Mouse (Mus musculus): ENCODE measurements at regions not wholly inside any gene's neighbourhood (a gene's known extent, or its start where the extent isn't known, plus 50 kb on each side); places are given as distances from the start of the nearest gene placed in this dataset.

- no peaks in the 10 kb centered on the region for H3K9me3 ChIP-seq (replicated peaks; ENCODE audit: control insufficient read depth, insufficient read depth, low read length, poor library complexity, severe bottlenecking)
- H3K4me1 ChIP-seq (ENCODE audit: control insufficient read depth, insufficient read depth, low read length): no peaks in the 10 kb centered on the region
- no peak overlapping the region for H3K4me3 ChIP-seq (ENCODE audit: low read depth, low read length)
- no peak overlapping the region for H3K27ac ChIP-seq (ENCODE audit: insufficient read depth, low read length)
- TF ChIP-seq CTCF (IDR thresholded peaks at IDR 0.05; ENCODE audit: low read depth, low read length) (no peak), EP300 (IDR thresholded peaks at IDR 0.05; ENCODE audit: insufficient read depth, low read depth, low read length) (no peak), POLR2A (IDR thresholded peaks at IDR 0.05; ENCODE audit: insufficient read depth, low read length) (no peak)
- no peaks in the 10 kb centered on the region for H3K36me3 ChIP-seq (ENCODE audit: control insufficient read depth, insufficient read depth, low read length, poor library complexity, severe bottlenecking)
- no peaks in the 10 kb centered on the region; the same call in 1 of the 2 replicates for H3K27me3 ChIP-seq (ENCODE audit: control insufficient read depth, insufficient read depth, low read length, poor library complexity, severe bottlenecking)
- H3K9ac ChIP-seq (ENCODE audit: low read depth, poor library complexity, severe bottlenecking): no peak overlapping the region
These were observed 303.3 kb upstream of the Gm12728 start for GRCm38 (mm10) chr4:105486376-105486775.

GRCm38 (mm10) chr4:105496176-105496575, 293.5 kb upstream of the Gm12728 start:
- TF ChIP-seq POLR2A (IDR thresholded peaks at IDR 0.05; ENCODE audit: insufficient read depth, low read length): no peak
- TF ChIP-seq CTCF (IDR thresholded peaks at IDR 0.05; ENCODE audit: low read depth, low read length): no peak
- no peak for TF ChIP-seq EP300 (IDR thresholded peaks at IDR 0.05; ENCODE audit: insufficient read depth, low read depth, low read length)
- H3K27ac ChIP-seq (ENCODE audit: insufficient read depth, low read length): no peak overlapping the region
- no peaks in the 10 kb centered on the region for H3K27me3 ChIP-seq (ENCODE audit: control insufficient read depth, insufficient read depth, low read length, poor library complexity, severe bottlenecking)
- no peaks in the 10 kb centered on the region for H3K4me1 ChIP-seq (ENCODE audit: control insufficient read depth, insufficient read depth, low read length)
- H3K4me3 ChIP-seq (ENCODE audit: low read depth, low read length): no peak overlapping the region
- H3K9ac ChIP-seq (ENCODE audit: low read depth, poor library complexity, severe bottlenecking): no peak overlapping the region
- no peaks in the 10 kb centered on the region for H3K9me3 ChIP-seq (replicated peaks; ENCODE audit: control insufficient read depth, insufficient read depth, low read length, poor library complexity, severe bottlenecking)
- H3K36me3 ChIP-seq (ENCODE audit: control insufficient read depth, insufficient read depth, low read length, poor library complexity, severe bottlenecking): no peaks in the 10 kb centered on the region

- Histone ChIP-seq H3K4me1 (ENCODE audit: control insufficient read depth, insufficient read depth, low read length) (no peaks in the 10 kb centered on the region), H3K4me3 (ENCODE audit: low read depth, low read length) (no peak overlapping the region), H3K36me3 (ENCODE audit: control insufficient read depth, insufficient read depth, low read length, poor library complexity, severe bottlenecking) (no peaks in the 10 kb centered on the region), H3K27ac (ENCODE audit: insufficient read depth, low read length) (no peak overlapping the region), H3K9me3 (replicated peaks; ENCODE audit: control insufficient read depth, insufficient read depth, low read length, poor library complexity, severe bottlenecking) (no peaks in the 10 kb centered on the region), H3K27me3 (ENCODE audit: control insufficient read depth, insufficient read depth, low read length, poor library complexity, severe bottlenecking) (no peaks in the 10 kb centered on the region), H3K9ac (ENCODE audit: low read depth, poor library complexity, severe bottlenecking) (no peak overlapping the region)
- TF ChIP-seq POLR2A (IDR thresholded peaks at IDR 0.05; ENCODE audit: insufficient read depth, low read length) (no peak), EP300 (IDR thresholded peaks at IDR 0.05; ENCODE audit: insufficient read depth, low read depth, low read length) (no peak), CTCF (IDR thresholded peaks at IDR 0.05; ENCODE audit: low read depth, low read length) (no peak)
These were observed 283.5 kb upstream of the Gm12728 start for GRCm38 (mm10) chr4:105506190-105506589.

GRCm38 (mm10) chr4:105507221-105507620, 282.4 kb upstream of the Gm12728 start:
- Histone ChIP-seq H3K9ac (ENCODE audit: low read depth, poor library complexity, severe bottlenecking) (no peak overlapping the region), H3K27ac (ENCODE audit: insufficient read depth, low read length) (no peak overlapping the region), H3K36me3 (ENCODE audit: control insufficient read depth, insufficient read depth, low read length, poor library complexity, severe bottlenecking) (no peaks in the 10 kb centered on the region), H3K4me3 (ENCODE audit: low read depth, low read length) (no peak overlapping the region), H3K4me1 (ENCODE audit: control insufficient read depth, insufficient read depth, low read length) (no peaks in the 10 kb centered on the region), H3K27me3 (ENCODE audit: control insufficient read depth, insufficient read depth, low read length, poor library complexity, severe bottlenecking) (no peaks in the 10 kb centered on the region), H3K9me3 (replicated peaks; ENCODE audit: control insufficient read depth, insufficient read depth, low read length, poor library complexity, severe bottlenecking) (no peaks in the 10 kb centered on the region)
- TF ChIP-seq EP300 (IDR thresholded peaks at IDR 0.05; ENCODE audit: insufficient read depth, low read depth, low read length) (no peak), POLR2A (IDR thresholded peaks at IDR 0.05; ENCODE audit: insufficient read depth, low read length) (no peak), CTCF (IDR thresholded peaks at IDR 0.05; ENCODE audit: low read depth, low read length) (no peak)

- no peaks in the 10 kb centered on the region for H3K36me3 ChIP-seq (ENCODE audit: control insufficient read depth, insufficient read depth, low read length, poor library complexity, severe bottlenecking)
- H3K27ac ChIP-seq (ENCODE audit: insufficient read depth, low read length): no peak overlapping the region
- H3K4me3 ChIP-seq (ENCODE audit: low read depth, low read length): no peak overlapping the region
- H3K4me1 ChIP-seq (ENCODE audit: control insufficient read depth, insufficient read depth, low read length): no peaks in the 10 kb centered on the region
- H3K9me3 ChIP-seq (replicated peaks; ENCODE audit: control insufficient read depth, insufficient read depth, low read length, poor library complexity, severe bottlenecking): no peaks in the 10 kb centered on the region
- TF ChIP-seq CTCF (IDR thresholded peaks at IDR 0.05; ENCODE audit: low read depth, low read length): no peak
- TF ChIP-seq EP300 (IDR thresholded peaks at IDR 0.05; ENCODE audit: insufficient read depth, low read depth, low read length): no peak
- TF ChIP-seq POLR2A (IDR thresholded peaks at IDR 0.05; ENCODE audit: insufficient read depth, low read length): no peak
- H3K9ac ChIP-seq (ENCODE audit: low read depth, poor library complexity, severe bottlenecking): no peak overlapping the region
- no peaks in the 10 kb centered on the region for H3K27me3 ChIP-seq (ENCODE audit: control insufficient read depth, insufficient read depth, low read length, poor library complexity, severe bottlenecking)
These were observed 280.6 kb upstream of the Gm12728 start for GRCm38 (mm10) chr4:105509091-105509490.

GRCm38 (mm10) chr4:105510406-105510805, 279.3 kb upstream of the Gm12728 start:
- Histone ChIP-seq H3K4me1 (ENCODE audit: control insufficient read depth, insufficient read depth, low read length) (no peaks in the 10 kb centered on the region), H3K9ac (ENCODE audit: low read depth, poor library complexity, severe bottlenecking) (no peak overlapping the region), H3K4me3 (ENCODE audit: low read depth, low read length) (no peak overlapping the region), H3K27me3 (ENCODE audit: control insufficient read depth, insufficient read depth, low read length, poor library complexity, severe bottlenecking) (no peaks in the 10 kb centered on the region), H3K9me3 (replicated peaks; ENCODE audit: control insufficient read depth, insufficient read depth, low read length, poor library complexity, severe bottlenecking) (no peaks in the 10 kb centered on the region), H3K27ac (ENCODE audit: insufficient read depth, low read length) (no peak overlapping the region), H3K36me3 (ENCODE audit: control insufficient read depth, insufficient read depth, low read length, poor library complexity, severe bottlenecking) (no peaks in the 10 kb centered on the region)
- TF ChIP-seq EP300 (IDR thresholded peaks at IDR 0.05; ENCODE audit: insufficient read depth, low read depth, low read length) (no peak), CTCF (IDR thresholded peaks at IDR 0.05; ENCODE audit: low read depth, low read length) (no peak), POLR2A (IDR thresholded peaks at IDR 0.05; ENCODE audit: insufficient read depth, low read length) (no peak)

All from ES-Bruce4 (cell line).